Mouse (Mus musculus): ENCODE measurements around the gene Peak1. TPM values are rescaled to one million over a fixed set of nuclear protein-coding genes. Genes with fewer than 3 reads are reported as not detected.

Peak1 gene
- polyA plus RNA-seq (2015; fragmentation: Nextera tagmentation; extraction: Ambion mirVana) = 7.8 and 9.4 TPM in 2 replicates

- peak within 1 kb of the TSS; percentile 93 for H3K9ac ChIP-seq (ENCODE audit: low read depth, low read length)
- peak within 1 kb of the TSS; percentile 88 for H3K4me3 ChIP-seq (ENCODE audit: low read length)
- H3K4me1 ChIP-seq (ENCODE audit: control insufficient read depth, insufficient read depth, low read length) = peaks cover 8% of the 10 kb centered on the region
- no peaks in the 10 kb centered on the region for H3K9me3 ChIP-seq (ENCODE audit: control insufficient read depth, low read length)
- no peaks in the 10 kb centered on the region for H3K27me3 ChIP-seq (replicated peaks; ENCODE audit: control insufficient read depth, insufficient read depth, low read length)
- peak; percentile 96 for ATAC-seq
- peak within 1 kb of the TSS; percentile 65 for H3K4me2 ChIP-seq (ENCODE audit: low read depth, low read length)
- no peaks in the 10 kb centered on the region for H3K36me3 ChIP-seq (ENCODE audit: control insufficient read depth, insufficient read depth, low read length)
- under 1% methylated on average over 59 of the region's 59 CpGs for WGBS
- peak within 1 kb of the TSS; percentile 96 for H3K27ac ChIP-seq (ENCODE audit: low read length)
These were observed at the start of gene Peak1, which contains the start of gene Hmg20a for GRCm38 (mm10) chr9:56417948-56418737. Gene Peak1, minus strand, starts transcription at chr9:56418067. Gene Hmg20a, plus strand, starts transcription at chr9:56418609.

DNA sequence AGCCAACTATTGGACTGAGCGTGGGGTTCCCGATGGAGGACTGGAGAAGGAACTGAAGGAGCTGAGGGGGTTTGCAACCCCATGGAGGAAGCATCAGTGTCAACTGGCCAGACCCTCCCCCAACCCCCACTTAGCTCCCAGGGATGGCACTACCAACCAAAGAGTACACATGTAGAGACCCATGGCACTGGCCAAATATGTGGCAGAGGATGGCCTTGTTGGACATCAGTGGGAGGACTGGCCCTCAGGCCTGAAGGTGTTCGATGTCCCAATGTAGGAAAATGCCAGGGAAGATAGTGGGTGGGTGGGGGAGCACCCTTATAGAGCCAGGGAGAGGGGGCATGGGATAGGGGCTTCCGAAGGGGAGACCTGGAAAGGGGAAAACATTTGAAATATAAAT lies 48.4 kb upstream of the Peak1 start:
- WGBS = 93% methylated on average over 4 of the region's 4 CpGs
- no peak overlapping the region for H3K9ac ChIP-seq (ENCODE audit: low read depth, low read length)
- H3K27me3 ChIP-seq (replicated peaks; ENCODE audit: control insufficient read depth, insufficient read depth, low read length) = no peaks in the 10 kb centered on the region
- H3K9me3 ChIP-seq (ENCODE audit: control insufficient read depth, low read length) = no peaks in the 10 kb centered on the region
- H3K4me3 ChIP-seq (ENCODE audit: low read length) = no peak overlapping the region
- ATAC-seq = no peak
- peaks cover 15% of the 10 kb centered on the region for H3K4me1 ChIP-seq (ENCODE audit: control insufficient read depth, insufficient read depth, low read length)
- H3K36me3 ChIP-seq (ENCODE audit: control insufficient read depth, insufficient read depth, low read length) = no peaks in the 10 kb centered on the region
- H3K4me2 ChIP-seq (ENCODE audit: low read depth, low read length) = no peak overlapping the region
- no peak overlapping the region for H3K27ac ChIP-seq (ENCODE audit: low read length)

- no peak overlapping the region for H3K4me2 ChIP-seq (ENCODE audit: low read depth, low read length)
These were observed 47.2 kb upstream of the Peak1 start for GRCm38 (mm10) chr9:56464863-56465654.

GRCm38 (mm10) chr9:56463686-56464515 lies 46.0 kb upstream of the Peak1 start:
- H3K9me3 ChIP-seq (ENCODE audit: control insufficient read depth, low read length) = no peaks in the 10 kb centered on the region
- 40% methylated on average over 4 of the region's 4 CpGs for WGBS
- no peak overlapping the region for H3K4me2 ChIP-seq (ENCODE audit: low read depth, low read length)
- peak; percentile 67 for ATAC-seq
- H3K36me3 ChIP-seq (ENCODE audit: control insufficient read depth, insufficient read depth, low read length) = no peaks in the 10 kb centered on the region
- peak overlapping the region; percentile 51 for H3K27ac ChIP-seq (ENCODE audit: low read length)
- H3K9ac ChIP-seq (ENCODE audit: low read depth, low read length) = no peak overlapping the region
- no peaks in the 10 kb centered on the region for H3K27me3 ChIP-seq (replicated peaks; ENCODE audit: control insufficient read depth, insufficient read depth, low read length)
- H3K4me3 ChIP-seq (ENCODE audit: low read length) = no peak overlapping the region
- H3K4me1 ChIP-seq (ENCODE audit: control insufficient read depth, insufficient read depth, low read length) = peaks cover 9% of the 10 kb centered on the region

More at GRCm38 (mm10) chr9:56464863-56465654, 47.2 kb upstream of the Peak1 start:
- H3K9me3 ChIP-seq (ENCODE audit: control insufficient read depth, low read length) = no peaks in the 10 kb centered on the region
- peak overlapping the region; percentile 50; the same call in 1 of the 2 replicates for H3K27ac ChIP-seq (ENCODE audit: low read length)
- ATAC-seq = no peak; the same call in 1 of the 2 replicates
- H3K27me3 ChIP-seq (replicated peaks; ENCODE audit: control insufficient read depth, insufficient read depth, low read length) = no peaks in the 10 kb centered on the region
- H3K4me3 ChIP-seq (ENCODE audit: low read length) = no peak overlapping the region
- peaks cover 11% of the 10 kb centered on the region for H3K4me1 ChIP-seq (ENCODE audit: control insufficient read depth, insufficient read depth, low read length)
- H3K9ac ChIP-seq (ENCODE audit: low read depth, low read length) = no peak overlapping the region
- WGBS = 39% methylated on average over 23 of the region's 23 CpGs
- no peaks in the 10 kb centered on the region for H3K36me3 ChIP-seq (ENCODE audit: control insufficient read depth, insufficient read depth, low read length)

- no peaks in the 10 kb centered on the region for H3K27me3 ChIP-seq (replicated peaks; ENCODE audit: control insufficient read depth, insufficient read depth, low read length)
- H3K9ac ChIP-seq (ENCODE audit: low read depth, low read length) = no peak overlapping the region
- no peak overlapping the region for H3K4me2 ChIP-seq (ENCODE audit: low read depth, low read length)
- H3K9me3 ChIP-seq (ENCODE audit: control insufficient read depth, low read length) = no peaks in the 10 kb centered on the region
- H3K4me3 ChIP-seq (ENCODE audit: low read length) = no peak overlapping the region
- H3K27ac ChIP-seq (ENCODE audit: low read length) = peak overlapping the region; percentile 49; the same call in 1 of the 2 replicates
- peaks cover 9% of the 10 kb centered on the region for H3K4me1 ChIP-seq (ENCODE audit: control insufficient read depth, insufficient read depth, low read length)
- WGBS = 91% methylated on average over 2 of the region's 2 CpGs
- H3K36me3 ChIP-seq (ENCODE audit: control insufficient read depth, insufficient read depth, low read length) = no peaks in the 10 kb centered on the region
- no peak for ATAC-seq
These were observed 45.2 kb upstream of the Peak1 start for GRCm38 (mm10) chr9:56463046-56463445.

- Histone ChIP-seq H3K4me2 (ENCODE audit: low read depth, low read length) (no peak overlapping the region), H3K9ac (ENCODE audit: low read depth, low read length) (no peak overlapping the region), H3K4me3 (ENCODE audit: low read length) (no peak overlapping the region), H3K27me3 (replicated peaks; ENCODE audit: control insufficient read depth, insufficient read depth, low read length) (no peaks in the 10 kb centered on the region), H3K36me3 (ENCODE audit: control insufficient read depth, insufficient read depth, low read length) (no peaks in the 10 kb centered on the region), H3K9me3 (ENCODE audit: control insufficient read depth, low read length) (no peaks in the 10 kb centered on the region), H3K27ac (ENCODE audit: low read length) (0 out of 2 replicates have a peak overlapping the region, but pooled peaks have one; percentile 36), H3K4me1 (ENCODE audit: control insufficient read depth, insufficient read depth, low read length) (peaks cover 9% of the 10 kb centered on the region)
- no peak for ATAC-seq
- WGBS = 88% methylated on average over 1 of the region's 1 CpGs
These were observed 44.7 kb upstream of the Peak1 start for GRCm38 (mm10) chr9:56462606-56463005.

DNA sequence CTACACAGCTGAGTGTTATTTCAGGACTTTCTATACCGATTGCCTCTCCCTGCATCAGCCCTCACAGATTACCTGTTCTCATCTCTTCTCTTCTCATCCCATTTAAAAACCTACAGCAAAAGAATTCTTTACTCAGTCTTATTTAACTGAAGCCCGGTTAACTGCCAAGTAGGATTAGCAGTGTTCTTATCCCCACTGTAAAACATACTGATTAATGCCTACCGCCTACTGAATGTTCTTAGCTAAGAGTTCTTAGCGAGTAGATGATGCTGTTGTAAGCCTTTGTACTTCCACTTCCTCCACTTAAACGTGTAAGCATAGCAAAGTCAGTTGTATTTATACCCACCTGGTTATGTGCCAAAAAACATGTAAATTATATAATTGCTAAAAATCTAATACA lies 43.1 kb upstream of the Peak1 start:
- Histone ChIP-seq H3K9ac (ENCODE audit: low read depth, low read length) (no peak overlapping the region), H3K4me1 (ENCODE audit: control insufficient read depth, insufficient read depth, low read length) (peaks cover 11% of the 10 kb centered on the region), H3K27me3 (replicated peaks; ENCODE audit: control insufficient read depth, insufficient read depth, low read length) (no peaks in the 10 kb centered on the region), H3K4me3 (ENCODE audit: low read length) (no peak overlapping the region), H3K36me3 (ENCODE audit: control insufficient read depth, insufficient read depth, low read length) (no peaks in the 10 kb centered on the region), H3K9me3 (ENCODE audit: control insufficient read depth, low read length) (no peaks in the 10 kb centered on the region), H3K4me2 (ENCODE audit: low read depth, low read length) (no peak overlapping the region), H3K27ac (ENCODE audit: low read length) (no peak overlapping the region)
- WGBS = 68% methylated on average over 5 of the region's 5 CpGs
- ATAC-seq = no peak

GRCm38 (mm10) chr9:56456426-56456825 lies 38.6 kb upstream of the Peak1 start:
- WGBS = 74% methylated on average over 3 of the region's 3 CpGs
- H3K4me1 ChIP-seq (ENCODE audit: control insufficient read depth, insufficient read depth, low read length) = peaks cover 7% of the 10 kb centered on the region; the same call in 1 of the 2 replicates
- no peaks in the 10 kb centered on the region for H3K27me3 ChIP-seq (replicated peaks; ENCODE audit: control insufficient read depth, insufficient read depth, low read length)
- no peak overlapping the region for H3K9ac ChIP-seq (ENCODE audit: low read depth, low read length)
- H3K27ac ChIP-seq (ENCODE audit: low read length) = no peak overlapping the region
- no peaks in the 10 kb centered on the region for H3K36me3 ChIP-seq (ENCODE audit: control insufficient read depth, insufficient read depth, low read length)
- no peaks in the 10 kb centered on the region for H3K9me3 ChIP-seq (ENCODE audit: control insufficient read depth, low read length)
- no peak overlapping the region for H3K4me2 ChIP-seq (ENCODE audit: low read depth, low read length)
- H3K4me3 ChIP-seq (ENCODE audit: low read length) = no peak overlapping the region
- peak; percentile 63 for ATAC-seq
